Mouse (Mus musculus) cerebellum, adult 2 months (tissue): Measurements from ENCODE around the gene Phf1. TPM values are rescaled to one million over a fixed set of nuclear protein-coding genes. Genes with fewer than 3 reads are reported as not detected.
"Not testable (repeated sequence)": the region's sequence is repeated elsewhere in the genome, so short reads cannot be mapped to it uniquely, and the experiment has no call there.

Experiments
- DNase-seq, 2 experiments: peaks; one replicate each; pipeline ENCODE4 v3.0.0; 2021
- H3K27ac ChIP-seq: fragments of 200-500 bp; 2 replicates; pipeline ENCODE4 v1.5.1; 2012; ENCODE audit warnings: low read length, control low read depth, inconsistent platforms; ENCODE audit not compliant: insufficient read depth
- H3K27me3 ChIP-seq: fragments of 200-500 bp; 2 replicates; pipeline ENCODE4 v1.6.1; 2012; ENCODE audit warnings: inconsistent platforms, mild to moderate bottlenecking, low read length, moderate library complexity; ENCODE audit not compliant: control insufficient read depth, insufficient read depth
- H3K4me1 ChIP-seq: fragments of 200-500 bp; 2 replicates; pipeline ENCODE4 v1.6.1; 2011; ENCODE audit warnings: low read length; ENCODE audit not compliant: control insufficient read depth, insufficient read depth
- H3K4me3 ChIP-seq: fragments of 200-500 bp; replicated peaks from 2 replicates; pipeline ENCODE3; 2011; ENCODE audit warnings: mild to moderate bottlenecking, low read depth, low read length, control low read depth; ENCODE audit not compliant: insufficient read depth
- CTCF ChIP-seq: fragments of 200-500 bp; IDR thresholded peaks from 2 replicates; pipeline ENCODE4 v1.5.1; 2011; ENCODE audit warnings: low read depth, mild to moderate bottlenecking, control low read depth, low read length, moderate library complexity, borderline replicate concordance; ENCODE audit not compliant: insufficient read depth
- POLR2A ChIP-seq: fragments of 200-500 bp; IDR thresholded peaks from 2 replicates; pipeline ENCODE4 v1.6.1; 2011; ENCODE audit warnings: low read length, control low read depth, borderline replicate concordance; ENCODE audit not compliant: insufficient read depth
- WGBS: fragments of 180-500 bp; shearing (Covaris S2); methylation state at CpG from one replicate; pipeline ENCODE4 v1.1.7; 2018; 5-methylcytosine and 5-hydroxymethylcytosine counted together
- polyA plus RNA-seq: library from polyadenylated mRNA; depleted of rRNA; stranded (reverse); fragments of >200 nt; gene quantifications from 2 replicates; pipeline ENCODE4 v1.2.3, GENCODE M21; 2012

Gene Phf1
- polyA plus RNA-seq, 1 experiment = 60.8 TPM

GRCm38 (mm10) chr17:26894342-26894741 is 38.5 kb upstream of the Phf1 start:
- WGBS = 78% methylated on average over 6 of the region's 6 CpGs
- TF ChIP-seq POLR2A = no peak
- TF ChIP-seq CTCF = no peak
- Histone ChIP-seq H3K4me3 (no peak overlapping the region), H3K27me3 (no peaks in the 10 kb centered on the region), H3K4me1 (peaks cover 5% of the 10 kb centered on the region), H3K27ac (no peak overlapping the region)
- DNase-seq = no peak

DNA sequence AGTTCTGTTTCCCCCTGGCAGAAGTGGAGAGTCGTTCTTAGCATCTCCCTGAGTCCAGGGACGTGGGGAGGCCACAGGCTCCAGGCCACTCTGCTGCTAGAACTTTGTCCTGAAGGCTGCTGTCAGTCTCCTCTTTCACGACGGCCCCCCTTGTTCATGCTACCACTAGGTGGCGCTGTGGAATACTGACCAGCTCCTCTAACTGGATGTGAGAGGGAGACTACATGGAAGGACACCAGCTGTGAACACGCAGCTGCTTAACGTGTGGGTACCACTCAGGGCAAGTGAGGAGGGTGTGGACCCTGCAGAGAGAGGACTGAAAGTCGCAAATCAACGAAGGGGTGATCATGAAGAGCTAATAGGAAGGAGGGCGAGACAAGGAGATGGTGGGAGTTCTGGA is 37.3 kb upstream of the Phf1 start:
- peak; percentile 58 to 68 for DNase-seq
- no peak overlapping the region for H3K27ac ChIP-seq
- H3K4me1 ChIP-seq = peaks cover 5% of the 10 kb centered on the region
- no peak overlapping the region for H3K4me3 ChIP-seq
- WGBS = 10% methylated on average over 10 of the region's 10 CpGs
- no peaks in the 10 kb centered on the region for H3K27me3 ChIP-seq
- TF ChIP-seq CTCF (peak; percentile 83), POLR2A (no peak)

- Histone ChIP-seq H3K27ac (no peak overlapping the region), H3K4me1 (no peaks in the 10 kb centered on the region), H3K27me3 (no peaks in the 10 kb centered on the region), H3K4me3 (no peak overlapping the region)
- TF ChIP-seq POLR2A = no peak
- no peak for TF ChIP-seq CTCF
- WGBS = 80% methylated on average over 6 of the region's 6 CpGs
- DNase-seq = no peak
These were observed 31.9 kb upstream of the Phf1 start for GRCm38 (mm10) chr17:26900916-26901315.

GRCm38 (mm10) chr17:26904320-26904719 is 28.5 kb upstream of the Phf1 start:
- TF ChIP-seq CTCF (no peak), POLR2A (no peak)
- H3K27me3 ChIP-seq = no peaks in the 10 kb centered on the region
- H3K4me3 ChIP-seq = no peak overlapping the region
- WGBS = 59% methylated on average over 5 of the region's 5 CpGs
- no peak overlapping the region for H3K27ac ChIP-seq
- H3K4me1 ChIP-seq = no peaks in the 10 kb centered on the region
- DNase-seq = no peak

- WGBS = 27% methylated on average over 15 of the region's 15 CpGs
- H3K27ac ChIP-seq, H3K4me1 ChIP-seq, H3K27me3 ChIP-seq, H3K4me3 ChIP-seq: not testable (repeated sequence)
- peak; percentile 22 to 23 for DNase-seq
These were observed 25.3 kb upstream of the Phf1 start for GRCm38 (mm10) chr17:26907506-26907905.

- no peak for DNase-seq
- TF ChIP-seq POLR2A = no peak
- no peak for TF ChIP-seq CTCF
- Histone ChIP-seq H3K4me3 (no peak overlapping the region), H3K27ac (no peak overlapping the region), H3K27me3 (no peaks in the 10 kb centered on the region), H3K4me1 (no peaks in the 10 kb centered on the region)
- WGBS = 55% methylated on average over 1 of the region's 1 CpGs
These were observed 17.6 kb upstream of the Phf1 start for GRCm38 (mm10) chr17:26915248-26915647.

- peak within 1 kb of the TSS; percentile 81 for H3K4me3 ChIP-seq
- DNase-seq = peak; percentile 100
- under 1% methylated on average over 72 of the region's 72 CpGs for WGBS
- H3K27ac ChIP-seq = no peak within 1 kb of the TSS
- no peak for TF ChIP-seq POLR2A
- peak; percentile 98 for TF ChIP-seq CTCF
- no peaks in the 10 kb centered on the region for H3K4me1 ChIP-seq
- H3K27me3 ChIP-seq = no peaks in the 10 kb centered on the region
These were observed 16.0 kb upstream of the Phf1 start, which contains the start of gene Kifc5b for GRCm38 (mm10) chr17:26916711-26917482. Gene Kifc5b, plus strand, starts transcription at chr17:26917091.

DNA sequence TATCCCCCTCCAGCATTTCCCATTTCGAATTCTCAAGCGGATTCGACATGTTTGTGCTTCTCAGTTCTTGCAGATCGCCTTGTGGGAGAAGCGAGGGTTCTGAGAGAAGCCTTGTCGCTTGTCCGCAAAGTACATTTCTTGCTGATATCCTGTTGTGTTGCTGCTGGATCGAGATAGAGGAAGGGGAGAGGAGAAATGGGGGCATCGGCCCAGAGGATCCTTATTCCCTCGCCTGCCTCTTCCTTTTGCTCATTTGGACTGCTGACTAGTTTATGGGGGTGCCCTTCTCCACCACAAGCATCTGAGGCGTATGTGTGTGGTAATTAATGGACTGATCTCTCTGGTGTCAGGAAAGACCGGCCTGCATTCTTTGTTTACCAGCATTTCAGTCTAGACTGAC is 15.3 kb upstream of the Phf1 start:
- not testable (repeated sequence) for DNase-seq, H3K27ac ChIP-seq, H3K27me3 ChIP-seq, H3K4me1 ChIP-seq
- WGBS = 4% methylated on average over 12 of the region's 12 CpGs
- peak overlapping the region; percentile 81 for H3K4me3 ChIP-seq

DNA sequence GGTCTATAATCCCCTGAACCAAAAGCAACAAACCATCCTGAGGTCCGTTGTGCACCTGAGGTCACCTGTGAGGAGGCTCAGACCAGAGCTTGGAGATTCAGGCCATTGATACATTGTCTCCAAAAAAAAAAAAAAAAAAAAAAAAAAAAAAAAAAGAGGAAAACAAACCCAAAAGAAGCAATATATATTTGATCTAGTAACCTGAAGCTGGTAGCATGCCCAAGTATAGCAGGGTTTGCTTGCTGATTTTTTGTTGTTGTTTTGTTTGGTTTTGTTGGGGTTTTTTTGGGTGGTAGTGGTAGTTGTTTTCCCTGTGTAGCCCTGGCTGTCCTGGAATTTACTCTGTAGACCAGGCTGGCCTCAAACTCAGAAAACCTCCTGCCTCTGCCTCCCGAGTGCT is 14.5 kb upstream of the Phf1 start:
- no peak for DNase-seq
- H3K27me3 ChIP-seq = no peaks in the 10 kb centered on the region
- no peaks in the 10 kb centered on the region for H3K4me1 ChIP-seq
- no peak overlapping the region for H3K4me3 ChIP-seq
- no peak overlapping the region for H3K27ac ChIP-seq
- WGBS = 76% methylated on average over 2 of the region's 2 CpGs
- TF ChIP-seq CTCF (no peak), POLR2A (no peak)

GRCm38 (mm10) chr17:26919516-26919915 is 13.3 kb upstream of the Phf1 start:
- 83% methylated on average over 2 of the region's 2 CpGs for WGBS

GRCm38 (mm10) chr17:26922368-26922767 is 10.5 kb upstream of the Phf1 start:
- WGBS = 82% methylated on average over 6 of the region's 6 CpGs

More at GRCm38 (mm10) chr17:26919516-26919915, 13.3 kb upstream of the Phf1 start:
- not testable (repeated sequence) for H3K4me1 ChIP-seq, DNase-seq, H3K4me3 ChIP-seq, H3K27me3 ChIP-seq, H3K27ac ChIP-seq

GRCm38 (mm10) chr17:26925414-26925813 is 7.4 kb upstream of the Phf1 start:
- not testable (repeated sequence) for H3K27me3 ChIP-seq, H3K4me3 ChIP-seq, H3K4me1 ChIP-seq, DNase-seq, H3K27ac ChIP-seq
- 95% methylated on average over 9 of the region's 9 CpGs for WGBS

More at GRCm38 (mm10) chr17:26922368-26922767, 10.5 kb upstream of the Phf1 start:
- H3K4me1 ChIP-seq, H3K27me3 ChIP-seq, H3K4me3 ChIP-seq, H3K27ac ChIP-seq, DNase-seq: not testable (repeated sequence)
